Mouse (Mus musculus): ENCODE measurements around the gene Sytl2.

GRCm38 (mm10) chr7:90353488-90354228 lies 51.6 kb downstream of the Sytl2 start:
- TF ChIP-seq MEF2A (IDR thresholded peaks at IDR 0.05; ENCODE audit: borderline replicate concordance, low read depth, low read length): peak; percentile 32; the same call in 1 of the 2 replicates
- no peak for TF ChIP-seq TCF12 (IDR thresholded peaks at IDR 0.05; ENCODE audit: low read depth, low read length)
- no peak for TF ChIP-seq POLR2A (IDR thresholded peaks at IDR 0.05; ENCODE audit: low read depth, low read length)
- TF ChIP-seq MAX (IDR thresholded peaks at IDR 0.05; ENCODE audit: low read length): no peak
- no peak for TF ChIP-seq CTCF (conservative IDR thresholded peaks at IDR 0.05 in 1 of 2, IDR thresholded peaks at IDR 0.05 in 1 of 2; ENCODE audit: low read depth in 2 of 2, low read length in 2 of 2)
- TF ChIP-seq CHD2 (IDR thresholded peaks at IDR 0.05; ENCODE audit: low read length): no peak
- no peak for TF ChIP-seq SMC3 (IDR thresholded peaks at IDR 0.05; ENCODE audit: low read depth, low read length)
- TF ChIP-seq USF2 (conservative IDR thresholded peaks at IDR 0.05; ENCODE audit: low read depth, low read length): no peak
